Mouse (Mus musculus) right cerebral cortex, adult 18-20 months (tissue): ENCODE measurements around the gene Ccnb1ip1.

Source experiments
- DNase-seq: peaks from one replicate; pipeline ENCODE4 v3.0.0; 2022; ENCODE audit warnings: mixed read lengths

Ccnb1ip1 gene

GRCm38 (mm10) chr14:50782166-50782565, 25.4 kb downstream of the Ccnb1ip1 start:
- no peak for DNase-seq

- no peak for DNase-seq
Observed at GRCm38 (mm10) chr14:50771342-50771741, 36.2 kb downstream of the Ccnb1ip1 start.

- DNase-seq = no peak
Observed at GRCm38 (mm10) chr14:50765736-50766135, 41.8 kb downstream of the Ccnb1ip1 start.

GRCm38 (mm10) chr14:50758416-50759085, 49.0 kb downstream of the Ccnb1ip1 start:
- DNase-seq = peak; percentile 49

GRCm38 (mm10) chr14:50744994-50745393, 62.5 kb downstream of the Ccnb1ip1 start, which contains the start of gene Olfr749:
Olfr749 (minus strand) TSS chr14:50745094.
- no peak for DNase-seq

GRCm38 (mm10) chr14:50741584-50741983, 65.9 kb downstream of the Ccnb1ip1 start:
- no peak for DNase-seq

- DNase-seq = no peak
Observed at GRCm38 (mm10) chr14:50740334-50740733, 67.2 kb downstream of the Ccnb1ip1 start.
